Mouse (Mus musculus) forebrain, embryonic 12.5 days (tissue): ENCODE results near the gene Dkc1. TPM values are rescaled to one million over a fixed set of nuclear protein-coding genes. Genes with fewer than 3 reads are reported as not detected.
"Not testable (repeated sequence)": the region's sequence is repeated elsewhere in the genome, so short reads cannot be mapped to it uniquely, and the experiment has no call there.

Source experiments
- ATAC-seq: fragments of 200-750 bp; cut with Nextera tagmentation; 2 replicates; pipeline ENCODE4 v1.8.0; 2017; ENCODE audit warnings: moderate TSS enrichment; ENCODE audit not compliant: low FRiP score
- H3K27ac ChIP-seq: fragments of 300-500 bp; sonication (generic); 2 replicates; pipeline ENCODE4 v1.5.1; 2016; ENCODE audit warnings: mild to moderate bottlenecking
- H3K27me3 ChIP-seq: fragments of 300-500 bp; sonication (generic); 2 replicates; pipeline ENCODE4 v1.6.1; 2016; ENCODE audit warnings: mild to moderate bottlenecking
- H3K36me3 ChIP-seq: fragments of 300-500 bp; sonication (generic); replicated peaks from 2 replicates; pipeline ENCODE4 v1.6.1; 2016; ENCODE audit warnings: mild to moderate bottlenecking
- H3K4me1 ChIP-seq: fragments of 300-500 bp; sonication (generic); 2 replicates; pipeline ENCODE4 v1.6.1; 2016
- H3K4me2 ChIP-seq: fragments of 300-500 bp; sonication (generic); 2 replicates; pipeline ENCODE4 v1.6.1; 2016; ENCODE audit warnings: mild to moderate bottlenecking, moderate library complexity
- H3K4me3 ChIP-seq: fragments of 300-500 bp; sonication (generic); replicated peaks from 2 replicates; pipeline ENCODE4 v1.5.1; 2016; ENCODE audit warnings: mild to moderate bottlenecking
- H3K9ac ChIP-seq: fragments of 300-500 bp; sonication (generic); 2 replicates; pipeline ENCODE4 v1.6.1; 2016; ENCODE audit warnings: mild to moderate bottlenecking
- H3K9me3 ChIP-seq: fragments of 300-500 bp; sonication (generic); 2 replicates; pipeline ENCODE4 v1.6.1; 2016
- WGBS: fragments of 180-500 bp; shearing (Covaris S2); methylation state at CpG from one replicate; pipeline ENCODE4 v1.1.7; 2016; 5-methylcytosine and 5-hydroxymethylcytosine counted together
- polyA plus RNA-seq: library from polyadenylated mRNA; unstranded; fragments of >200 nt; fragmentation: Nextera tagmentation; extraction: Ambion mirVana; gene quantifications from 2 replicates; pipeline ENCODE4 v1.2.1, GENCODE M21; 2016

The Dkc1 gene
- polyA plus RNA-seq, 1 experiment from 2014 or later: 131 TPM

GRCm38 (mm10) chrX:75115550-75115949, 19.9 kb downstream of the Dkc1 start:
- Histone ChIP-seq H3K36me3 (peaks cover 1% of the 10 kb centered on the region; the same call in 1 of the 2 replicates), H3K27me3 (no peaks in the 10 kb centered on the region), H3K27ac (no peak overlapping the region), H3K9me3 (no peaks in the 10 kb centered on the region), H3K4me3 (no peak overlapping the region), H3K9ac (no peak overlapping the region), H3K4me2 (no peak overlapping the region), H3K4me1 (no peaks in the 10 kb centered on the region)
- ATAC-seq: no peak

GRCm38 (mm10) chrX:75125606-75126005, 30.0 kb downstream of the Dkc1 start:
- 86% methylated on average over 3 of the region's 3 CpGs for WGBS
- Histone ChIP-seq H3K4me3 (no peak overlapping the region), H3K27ac (no peak overlapping the region), H3K9me3 (no peaks in the 10 kb centered on the region), H3K36me3 (no peaks in the 10 kb centered on the region), H3K27me3 (no peaks in the 10 kb centered on the region), H3K4me1 (no peaks in the 10 kb centered on the region), H3K9ac (no peak overlapping the region), H3K4me2 (no peak overlapping the region)
- no peak for ATAC-seq

DNA sequence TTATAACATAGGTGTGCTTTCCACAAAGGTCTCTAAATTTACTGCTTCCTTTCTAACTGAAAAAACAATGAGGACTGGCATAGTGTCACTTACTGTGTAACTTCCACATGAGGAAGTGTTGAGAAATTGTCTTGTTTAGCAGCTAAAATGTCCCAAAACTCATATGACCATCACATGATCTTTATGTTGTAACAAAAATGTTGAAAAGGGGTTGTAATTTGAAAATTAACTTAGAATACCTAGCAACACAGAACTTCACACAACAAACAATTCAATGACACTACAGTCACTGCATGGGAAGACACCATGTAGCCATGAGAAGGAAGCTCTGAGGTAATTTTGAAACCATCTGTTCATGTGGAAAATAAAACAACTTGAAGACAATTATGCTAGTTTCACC, 31.2 kb downstream of the Dkc1 start:
- Histone ChIP-seq H3K9ac (no peak overlapping the region), H3K9me3 (no peaks in the 10 kb centered on the region), H3K36me3 (no peaks in the 10 kb centered on the region), H3K27ac (no peak overlapping the region), H3K4me2 (no peak overlapping the region), H3K4me3 (no peak overlapping the region), H3K27me3 (no peaks in the 10 kb centered on the region), H3K4me1 (no peaks in the 10 kb centered on the region)
- ATAC-seq: no peak

DNA sequence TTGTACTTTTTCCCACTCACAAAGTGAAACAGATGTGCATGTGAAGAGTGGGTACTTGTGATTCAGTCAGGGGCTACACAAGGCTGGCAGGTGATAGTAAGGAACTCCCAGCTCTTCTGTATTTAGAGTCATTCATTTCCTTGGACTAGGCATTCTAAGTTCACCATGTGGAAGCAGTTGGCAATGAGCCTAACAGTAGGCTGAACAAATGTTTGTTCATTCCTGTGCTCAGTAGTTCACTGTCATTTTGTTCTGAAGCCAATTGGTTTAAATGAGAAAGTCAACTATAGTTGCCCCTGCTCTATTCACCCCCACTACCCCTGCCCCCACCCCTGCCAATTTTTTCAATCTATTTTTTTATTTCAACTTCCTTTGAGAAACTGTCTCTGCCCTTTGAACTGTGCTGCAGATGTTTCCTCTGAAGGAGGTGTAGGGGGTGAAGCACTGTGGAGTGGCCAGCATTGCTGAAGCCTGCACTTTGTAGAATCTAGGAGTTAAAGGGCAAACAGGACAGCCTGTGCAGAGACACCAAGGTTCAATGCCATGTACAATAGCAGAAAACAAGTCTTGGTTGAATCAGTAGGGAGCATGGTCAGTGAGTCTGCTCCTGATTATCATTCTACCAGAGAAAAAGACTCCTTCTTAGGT, 32.8 kb downstream of the Dkc1 start:
- H3K4me3 ChIP-seq: no peak overlapping the region
- H3K36me3 ChIP-seq: no peaks in the 10 kb centered on the region

GRCm38 (mm10) chrX:75129474-75129873, 33.8 kb downstream of the Dkc1 start:
- Histone ChIP-seq H3K4me2 (no peak overlapping the region), H3K27me3 (no peaks in the 10 kb centered on the region), H3K9ac (no peak overlapping the region), H3K27ac (no peak overlapping the region), H3K4me1 (no peaks in the 10 kb centered on the region), H3K4me3 (no peak overlapping the region), H3K36me3 (no peaks in the 10 kb centered on the region), H3K9me3 (no peaks in the 10 kb centered on the region)
- no peak for ATAC-seq
- WGBS: 83% methylated on average over 2 of the region's 2 CpGs

More for the DNA sequence above, 32.8 kb downstream of the Dkc1 start:
- ATAC-seq: no peak
- H3K4me1 ChIP-seq: no peaks in the 10 kb centered on the region
- no peaks in the 10 kb centered on the region for H3K27me3 ChIP-seq
- H3K9me3 ChIP-seq: no peaks in the 10 kb centered on the region
- H3K27ac ChIP-seq: no peak overlapping the region
- no peak overlapping the region for H3K4me2 ChIP-seq
- H3K9ac ChIP-seq: no peak overlapping the region

GRCm38 (mm10) chrX:75130467-75131160, 35.0 kb downstream of the Dkc1 start, which contains the start of gene Mpp1:
Gene Mpp1, minus strand, starts transcription at chrX:75131016.
- H3K27ac ChIP-seq: no peak within 1 kb of the TSS
- peak; percentile 100 for ATAC-seq

DNA sequence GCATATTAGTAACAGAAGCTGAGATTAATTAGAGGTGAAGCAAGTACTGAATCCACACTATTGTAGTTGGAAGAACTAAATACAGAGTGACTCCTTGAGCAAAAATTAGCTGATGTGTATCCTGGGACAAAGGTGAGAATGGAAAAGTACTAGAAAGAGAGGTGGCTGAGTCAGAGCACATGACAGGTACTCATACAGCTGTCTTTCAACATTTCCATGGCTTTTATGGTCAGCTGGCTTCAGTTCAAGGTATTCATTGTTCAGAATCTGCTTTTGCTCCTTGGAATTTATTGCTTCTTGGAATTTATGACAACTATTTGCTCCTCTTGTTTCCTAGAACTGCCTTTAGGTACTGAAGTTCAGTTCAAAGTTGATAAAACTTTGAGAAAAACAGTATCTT, 41.3 kb downstream of the Dkc1 start:
- no peaks in the 10 kb centered on the region for H3K27me3 ChIP-seq
- H3K9ac ChIP-seq: no peak overlapping the region
- no peaks in the 10 kb centered on the region for H3K4me1 ChIP-seq
- no peak overlapping the region for H3K4me2 ChIP-seq
- no peak overlapping the region for H3K27ac ChIP-seq
- ATAC-seq: no peak
- H3K36me3 ChIP-seq: no peaks in the 10 kb centered on the region
- no peak overlapping the region for H3K4me3 ChIP-seq
- no peaks in the 10 kb centered on the region; the same call in 1 of the 2 replicates for H3K9me3 ChIP-seq

More at GRCm38 (mm10) chrX:75130467-75131160, 35.0 kb downstream of the Dkc1 start, which contains the start of gene Mpp1:
- no peaks in the 10 kb centered on the region for H3K4me1 ChIP-seq
- H3K9me3 ChIP-seq: no peaks in the 10 kb centered on the region
- H3K4me2 ChIP-seq: peak within 1 kb of the TSS; percentile 58
- H3K9ac ChIP-seq: peak within 1 kb of the TSS; percentile 61
- no peaks in the 10 kb centered on the region for H3K27me3 ChIP-seq
- H3K4me3 ChIP-seq: peak within 1 kb of the TSS; percentile 48
- WGBS: 23% methylated on average over 36 of the region's 36 CpGs
- H3K36me3 ChIP-seq: no peaks in the 10 kb centered on the region

- no peak overlapping the region for H3K9ac ChIP-seq
- ATAC-seq: no peak
Observed at GRCm38 (mm10) chrX:75137729-75138128, 42.1 kb downstream of the Dkc1 start.

DNA sequence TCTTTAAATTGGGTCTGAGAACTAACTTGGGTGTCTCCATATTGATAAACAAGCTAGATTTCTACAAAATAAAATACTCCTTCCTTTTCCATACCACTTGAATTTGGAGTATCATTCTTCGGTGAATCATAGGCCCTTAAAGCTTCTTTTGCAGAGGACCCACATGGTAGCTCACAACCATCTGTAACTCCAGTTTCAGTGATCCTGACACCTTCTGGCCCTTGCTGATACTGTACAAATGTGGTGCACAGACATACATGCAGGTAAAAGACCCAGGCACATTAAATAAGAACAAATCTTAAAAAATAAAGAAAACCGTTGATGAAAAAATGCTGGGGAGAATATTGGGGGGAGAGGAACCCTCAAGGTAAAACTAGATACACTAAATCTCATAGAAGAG, 42.5 kb downstream of the Dkc1 start:
- WGBS: 92% methylated on average over 2 of the region's 2 CpGs
- H3K4me2 ChIP-seq: no peak overlapping the region

More at GRCm38 (mm10) chrX:75137729-75138128, 42.1 kb downstream of the Dkc1 start:
- no peaks in the 10 kb centered on the region for H3K4me1 ChIP-seq
- no peak overlapping the region for H3K4me3 ChIP-seq
- no peaks in the 10 kb centered on the region; the same call in 1 of the 2 replicates for H3K9me3 ChIP-seq
- H3K4me2 ChIP-seq: no peak overlapping the region
- H3K27me3 ChIP-seq: no peaks in the 10 kb centered on the region
- 81% methylated on average over 2 of the region's 2 CpGs for WGBS
- no peak overlapping the region for H3K27ac ChIP-seq
- no peaks in the 10 kb centered on the region for H3K36me3 ChIP-seq

GRCm38 (mm10) chrX:75143124-75143555, 47.5 kb downstream of the Dkc1 start:
- not testable (repeated sequence) for H3K4me1 ChIP-seq
- ATAC-seq: peak; percentile 41; the same call in 1 of the 2 replicates
- peak overlapping the region; percentile 38; the same call in 1 of the 2 replicates for H3K9ac ChIP-seq

More for the DNA sequence above, 42.5 kb downstream of the Dkc1 start:
- H3K9ac ChIP-seq: no peak overlapping the region
- H3K4me3 ChIP-seq: no peak overlapping the region
- no peaks in the 10 kb centered on the region for H3K27me3 ChIP-seq
- H3K36me3 ChIP-seq: no peaks in the 10 kb centered on the region
- H3K27ac ChIP-seq: no peak overlapping the region
- no peaks in the 10 kb centered on the region for H3K4me1 ChIP-seq
- H3K9me3 ChIP-seq: no peaks in the 10 kb centered on the region; the same call in 1 of the 2 replicates
- ATAC-seq: no peak

GRCm38 (mm10) chrX:75148414-75148813, 52.8 kb downstream of the Dkc1 start:
- Histone ChIP-seq H3K9me3 (no peaks in the 10 kb centered on the region), H3K36me3 (no peaks in the 10 kb centered on the region), H3K9ac (no peak overlapping the region), H3K4me1 (no peaks in the 10 kb centered on the region), H3K27me3 (no peaks in the 10 kb centered on the region), H3K4me2 (no peak overlapping the region), H3K27ac (no peak overlapping the region), H3K4me3 (no peak overlapping the region)
- 86% methylated on average over 4 of the region's 4 CpGs for WGBS
- ATAC-seq: no peak

More at GRCm38 (mm10) chrX:75143124-75143555, 47.5 kb downstream of the Dkc1 start:
- not testable (repeated sequence) for H3K27ac ChIP-seq, H3K9me3 ChIP-seq, H3K36me3 ChIP-seq, H3K27me3 ChIP-seq
- Histone ChIP-seq H3K4me2 (peak overlapping the region; percentile 56), H3K4me3 (peak overlapping the region; percentile 39)
- WGBS: 13% methylated on average over 24 of the region's 42 CpGs

DNA sequence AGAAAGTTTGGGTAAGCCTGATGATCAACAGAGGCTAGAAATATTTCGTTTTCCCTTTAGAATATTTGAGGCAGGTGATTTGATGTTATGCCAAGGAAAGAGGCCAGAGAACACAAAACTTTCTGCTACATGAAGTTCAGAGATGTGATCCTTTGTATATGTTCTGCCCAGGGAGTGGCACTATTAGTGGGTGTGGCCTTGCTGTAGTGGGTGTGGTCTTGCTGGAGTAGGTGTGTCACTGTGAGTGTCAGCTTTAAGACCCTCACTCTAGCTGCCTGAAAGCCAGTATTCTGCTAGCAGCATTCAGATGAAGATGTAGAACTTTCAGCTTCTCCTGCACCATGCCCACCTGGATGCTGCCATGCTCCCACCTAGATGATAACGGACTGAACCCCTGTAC, 54.6 kb downstream of the Dkc1 start:
- no peak overlapping the region for H3K4me3 ChIP-seq
- no peaks in the 10 kb centered on the region for H3K36me3 ChIP-seq
- no peaks in the 10 kb centered on the region for H3K4me1 ChIP-seq
- no peak overlapping the region for H3K9ac ChIP-seq
- no peak overlapping the region for H3K4me2 ChIP-seq
- WGBS: 83% methylated on average over 2 of the region's 2 CpGs
- no peak overlapping the region for H3K27ac ChIP-seq
- no peaks in the 10 kb centered on the region for H3K9me3 ChIP-seq
- ATAC-seq: no peak
- H3K27me3 ChIP-seq: no peaks in the 10 kb centered on the region

DNA sequence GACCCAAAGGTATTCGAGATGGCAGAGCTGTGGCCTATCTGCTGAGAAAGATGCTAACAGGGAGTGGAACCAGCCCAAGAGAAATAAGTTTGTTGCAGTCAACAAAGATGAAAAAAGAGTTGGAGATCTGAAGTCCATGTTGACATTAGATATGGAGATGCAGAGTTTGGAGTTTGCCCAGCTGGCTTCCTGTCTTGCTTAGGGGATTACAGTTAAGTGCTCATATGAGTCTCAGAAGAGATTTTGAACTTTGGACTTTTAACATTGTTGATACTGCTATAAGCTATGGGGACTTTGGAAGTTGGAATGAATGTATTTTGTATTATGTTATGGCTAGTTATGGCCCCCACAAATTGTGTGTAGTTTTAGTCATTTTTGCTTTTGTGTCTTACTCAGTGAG, 56.6 kb downstream of the Dkc1 start:
- Histone ChIP-seq H3K4me1 (no peaks in the 10 kb centered on the region), H3K27me3 (no peaks in the 10 kb centered on the region), H3K9ac (no peak overlapping the region), H3K36me3 (no peaks in the 10 kb centered on the region), H3K4me3 (no peak overlapping the region), H3K9me3 (no peaks in the 10 kb centered on the region), H3K4me2 (no peak overlapping the region), H3K27ac (no peak overlapping the region)
- no peak for ATAC-seq
- 73% methylated on average over 1 of the region's 1 CpGs for WGBS
